Mouse (Mus musculus) left cerebral cortex, adult 2 months (tissue): ENCODE data around the gene Hist4h4. TPM values are rescaled to one million over a fixed set of nuclear protein-coding genes. Genes with fewer than 3 reads are reported as not detected.

ENCODE experiments used
- DNase-seq, 2 experiments: peaks; one replicate each; pipeline ENCODE4 v3.0.0; 2021 to 2022; ENCODE audit warnings: low spot score in 2 of 2, mixed read lengths in 1 of 2; ENCODE audit errors: extremely low spot score in 1 of 2
- H3K27ac ChIP-seq: fragments of 200-600 bp; 2 replicates; pipeline ENCODE4 v1.8.1; 2022
- H3K4me3 ChIP-seq: fragments of 200-600 bp; 2 replicates; pipeline ENCODE4 v1.8.1; 2022
- CTCF ChIP-seq: fragments of 200-600 bp; IDR thresholded peaks from 2 replicates; pipeline ENCODE4 v1.8.1; 2022; ENCODE audit warnings: antibody characterized with exemption, mild to moderate bottlenecking, moderate library complexity
- intact Hi-C: fragments of 180-260 bp; cut with DNase I; formaldehyde crosslinking; loops from one replicate; pipeline ENCODE4 v1.15.1; 2025
- long read RNA-seq, 2 experiments: library from polyadenylated mRNA; stranded (forward); transcript quantifications; one replicate each; pipeline ENCODE4 v2.0.0; 2021; ENCODE audit warnings: borderline mapping rate in 2 of 2
- total RNA-seq, 2 experiments: library from RNA; stranded (reverse); gene quantifications; 2 replicates each; pipeline ENCODE4 v1.2.3; 2021

Hist4h4 gene
- total RNA-seq = 10 to 100 TPM in 1 of 2 experiments, 1 to 10 TPM in 1; 8.2 to 10.4 TPM
- long read RNA-seq, experiment 1 = 0 reads
- long read RNA-seq, experiment 2 = 0 reads

DNA sequence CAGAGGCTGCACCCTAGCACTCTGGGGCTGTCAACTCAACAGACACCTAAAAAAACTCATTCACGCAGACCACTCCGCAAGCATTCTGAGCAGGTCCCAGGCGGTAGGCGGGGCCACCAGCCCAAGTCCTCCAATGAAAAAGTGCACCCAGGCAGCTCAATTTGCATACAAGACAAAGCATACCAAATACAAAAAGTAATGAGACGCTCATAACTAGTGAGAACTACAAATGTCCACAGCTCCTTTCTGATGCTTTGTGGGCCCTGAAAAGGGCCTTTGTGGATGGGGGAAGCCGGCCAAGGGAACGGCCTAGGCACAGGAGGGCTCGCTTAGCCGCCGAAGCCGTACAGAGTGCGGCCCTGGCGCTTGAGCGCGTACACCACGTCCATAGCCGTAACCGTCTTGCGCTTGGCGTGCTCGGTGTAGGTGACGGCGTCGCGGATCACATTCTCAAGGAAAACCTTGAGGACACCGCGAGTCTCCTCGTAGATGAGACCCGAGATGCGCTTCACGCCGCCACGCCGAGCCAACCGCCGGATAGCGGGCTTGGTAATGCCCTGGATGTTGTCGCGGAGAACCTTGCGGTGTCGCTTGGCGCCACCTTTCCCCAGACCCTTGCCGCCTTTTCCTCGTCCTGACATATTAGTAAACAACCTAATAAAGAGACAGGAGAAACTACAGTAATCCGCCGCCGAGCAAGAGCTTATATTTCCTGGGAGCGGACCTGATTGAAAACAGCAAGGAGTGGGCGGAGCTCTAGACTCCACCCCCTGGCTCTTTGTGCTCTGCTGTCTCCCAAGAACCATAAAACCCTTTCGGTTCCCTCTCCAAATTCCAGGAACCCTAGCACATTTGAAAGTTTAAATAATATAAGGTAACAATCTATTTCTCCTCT lies at the start of gene Hist4h4:
Gene Hist4h4, minus strand, starts transcription at position 677 of the 895 bp plus-strand sequence.
- DNase-seq = peak; percentile 97 to 99
- H3K4me3 ChIP-seq = peak within 1 kb of the TSS; percentile 72
- intact Hi-C loops = loop anchor here (1.0 kb wide), 1 partner anchor 23 kb away; the partner anchor contains the start of gene BC049715
- H3K27ac ChIP-seq = peak within 1 kb of the TSS; percentile 100
- no peak for TF ChIP-seq CTCF

GRCm38 (mm10) chr6:136852762-136853161 lies 48.5 kb upstream of the Hist4h4 start:
- intact Hi-C loops = loop anchor here (2.0 to 10.0 kb wide), 2 partner anchors 18 to 322 kb away; partner anchors contain the start of genes Rerg and Smco3
- TF ChIP-seq CTCF = no peak
- H3K27ac ChIP-seq = no peak overlapping the region

DNA sequence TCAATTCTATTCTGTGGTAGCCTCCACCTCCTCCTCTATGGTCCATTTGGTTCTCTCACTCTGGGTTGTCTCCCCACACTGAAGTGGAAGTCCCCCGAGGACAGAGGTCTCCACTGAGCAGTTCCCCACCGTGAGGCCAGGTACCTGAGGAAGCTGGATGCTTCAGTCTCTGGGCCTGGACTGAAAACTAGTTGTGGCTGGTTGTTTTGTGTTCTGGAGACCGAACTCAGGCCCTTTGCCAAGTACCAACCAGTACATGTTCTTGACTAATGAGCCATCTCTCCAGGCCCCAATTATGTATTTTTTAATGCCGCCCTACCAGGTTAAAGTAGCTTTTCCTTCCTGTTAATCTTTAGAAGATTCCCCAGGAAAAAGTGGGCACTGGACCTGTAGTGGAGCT lies 48.1 kb upstream of the Hist4h4 start:
- Histone ChIP-seq H3K4me3 (no peak overlapping the region), H3K27ac (no peak overlapping the region)
- TF ChIP-seq CTCF = no peak
- intact Hi-C loops = loop anchor here (2.0 to 10.0 kb wide), 2 partner anchors 18 to 322 kb away; partner anchors contain the start of genes Rerg and Smco3
- no peak for DNase-seq

More at GRCm38 (mm10) chr6:136852762-136853161, 48.5 kb upstream of the Hist4h4 start:
- DNase-seq = no peak
- H3K4me3 ChIP-seq = no peak overlapping the region

GRCm38 (mm10) chr6:136850267-136850666 lies 46.1 kb upstream of the Hist4h4 start:
- no peak for DNase-seq
- intact Hi-C loops = loop anchor here (10.0 kb wide), 1 partner anchor 325 kb away; the partner anchor contains the start of gene Rerg

DNA sequence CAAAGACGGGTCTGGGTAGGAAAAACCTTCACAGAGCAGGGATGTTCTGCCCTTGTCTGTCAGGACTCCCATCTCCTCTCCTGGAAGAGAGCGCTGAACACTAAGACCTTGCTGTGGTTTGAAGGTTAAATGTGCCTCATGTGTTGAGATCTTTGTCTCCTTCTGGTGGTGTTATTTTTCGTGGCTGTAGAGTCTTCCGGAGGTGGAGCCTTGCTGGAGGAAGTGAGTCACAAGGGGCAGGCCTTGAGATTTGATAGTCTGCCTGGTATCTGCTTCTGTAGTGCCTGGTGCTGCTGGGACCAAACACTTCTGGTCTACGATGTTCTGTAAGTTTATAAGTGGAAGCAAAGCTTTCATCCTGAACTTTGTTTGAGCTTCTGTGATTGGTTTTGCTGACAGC lies 44.8 kb upstream of the Hist4h4 start:
- H3K27ac ChIP-seq = no peak overlapping the region
- intact Hi-C loops = no loop called here
- H3K4me3 ChIP-seq = no peak overlapping the region
- no peak for TF ChIP-seq CTCF
- no peak for DNase-seq

More at GRCm38 (mm10) chr6:136850267-136850666, 46.1 kb upstream of the Hist4h4 start:
- Histone ChIP-seq H3K4me3 (no peak overlapping the region), H3K27ac (no peak overlapping the region)
- no peak for TF ChIP-seq CTCF

DNA sequence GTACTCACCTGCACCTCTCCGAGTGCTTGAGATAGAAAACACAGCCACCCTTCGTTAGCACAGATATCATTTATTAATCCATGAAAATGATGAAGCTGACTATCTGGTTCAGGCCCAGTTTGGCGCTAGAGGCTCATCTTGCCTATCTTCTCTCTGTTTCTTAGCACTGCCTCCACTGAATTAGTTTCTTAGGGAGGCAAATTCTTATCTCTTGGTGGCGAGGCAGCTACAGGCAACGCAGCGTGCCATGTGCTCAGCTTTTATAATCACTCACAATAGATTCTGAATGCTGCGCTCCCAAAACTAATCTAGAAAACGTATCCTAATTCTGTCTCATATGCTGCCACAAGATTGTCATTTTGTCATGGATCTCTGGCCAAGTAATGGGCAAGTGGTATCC lies 44.2 kb upstream of the Hist4h4 start:
- intact Hi-C loops = no loop called here
- TF ChIP-seq CTCF = no peak
- Histone ChIP-seq H3K4me3 (no peak overlapping the region), H3K27ac (no peak overlapping the region)
- no peak for DNase-seq

GRCm38 (mm10) chr6:136847790-136848189 lies 43.6 kb upstream of the Hist4h4 start:
- peak; percentile 66 for TF ChIP-seq CTCF
- H3K4me3 ChIP-seq = no peak overlapping the region
- DNase-seq = peak; percentile 29 to 36
- intact Hi-C loops = no loop called here
- no peak overlapping the region for H3K27ac ChIP-seq

DNA sequence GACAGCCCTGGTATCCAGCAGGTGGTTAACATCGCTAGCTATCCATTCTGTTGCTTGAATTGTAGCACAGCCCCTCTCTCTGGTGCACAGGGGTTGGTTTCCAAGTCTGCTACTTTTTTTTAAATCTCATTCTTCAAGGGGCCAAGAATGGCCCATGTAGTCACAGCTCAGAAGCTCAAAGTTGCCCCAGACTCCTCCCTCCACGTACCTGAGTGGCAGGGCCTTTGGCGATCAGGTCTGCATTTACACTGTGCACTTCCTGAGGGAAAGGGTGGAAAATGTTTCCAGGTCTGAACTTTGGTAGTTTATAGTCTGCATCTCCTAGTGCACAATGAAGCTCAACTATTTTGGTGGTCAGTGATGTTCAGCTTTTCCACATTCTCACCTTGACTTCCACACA lies 43.1 kb upstream of the Hist4h4 start:
- no peak overlapping the region for H3K27ac ChIP-seq
- TF ChIP-seq CTCF = no peak
- no peak overlapping the region for H3K4me3 ChIP-seq
- DNase-seq = no peak
- intact Hi-C loops = no loop called here

DNA sequence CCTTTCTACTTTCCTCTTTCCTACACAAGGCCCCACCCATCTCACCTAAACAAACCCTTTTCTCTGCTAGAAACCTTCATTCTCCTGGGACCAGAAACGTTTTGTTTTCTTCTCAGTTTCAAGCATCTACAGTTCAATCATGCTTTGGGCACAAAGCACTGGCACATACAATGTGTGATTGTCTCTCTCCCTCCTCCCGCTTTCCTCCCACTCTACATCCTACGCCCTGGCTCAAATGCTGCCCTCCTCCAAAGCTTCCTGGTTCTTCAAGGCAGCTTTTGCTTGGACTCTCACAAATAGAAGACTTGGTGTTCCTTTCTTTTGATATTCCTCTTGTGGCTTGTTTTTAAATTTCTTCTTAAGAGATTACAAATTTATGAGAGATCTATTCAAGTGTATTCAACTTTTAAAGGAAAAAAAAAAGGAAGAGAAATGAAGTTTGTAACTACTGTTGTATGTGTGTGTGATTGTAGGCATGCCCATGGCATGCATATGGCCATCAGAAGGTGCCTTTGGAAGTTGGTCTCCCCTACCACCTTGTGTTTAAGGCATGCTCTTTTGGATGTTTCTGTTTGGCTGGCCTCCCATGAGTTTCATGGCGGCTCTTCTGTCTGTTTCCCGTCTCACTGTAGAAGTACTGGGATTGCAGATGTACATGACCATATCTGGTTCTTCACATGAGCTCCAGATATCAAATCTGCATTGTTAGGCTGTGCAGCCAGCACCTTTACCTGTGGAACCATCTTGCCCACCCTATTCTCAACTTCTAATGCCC lies 41.7 kb upstream of the Hist4h4 start:
- TF ChIP-seq CTCF = no peak
- Histone ChIP-seq H3K27ac (peak overlapping the region; percentile 63), H3K4me3 (no peak overlapping the region)
- no peak for DNase-seq
- intact Hi-C loops = no loop called here

DNA sequence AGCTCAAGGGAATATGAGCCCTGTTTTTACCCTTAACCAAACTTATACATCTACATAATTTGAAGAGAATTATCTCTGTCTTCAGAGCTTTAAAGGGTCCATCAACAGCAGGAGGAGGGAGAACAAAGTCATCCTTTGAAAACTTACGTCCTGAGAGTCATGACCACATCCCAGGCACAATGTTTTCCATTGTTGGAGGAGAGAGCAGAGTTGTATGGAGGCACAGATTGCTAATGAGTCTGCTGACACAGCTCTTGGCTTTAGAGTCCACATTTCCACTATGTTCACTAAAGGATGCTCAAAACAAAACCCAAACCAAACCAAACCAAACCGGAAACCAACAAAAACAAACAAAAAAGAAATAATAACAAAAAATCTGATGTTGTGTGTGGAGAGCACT lies 40.7 kb upstream of the Hist4h4 start:
- DNase-seq = no peak
- intact Hi-C loops = no loop called here
- no peak for TF ChIP-seq CTCF
- H3K27ac ChIP-seq = no peak overlapping the region; the same call in 1 of the 2 replicates
- no peak overlapping the region for H3K4me3 ChIP-seq

GRCm38 (mm10) chr6:136837323-136837722 lies 33.1 kb upstream of the Hist4h4 start:
- intact Hi-C loops = no loop called here
- no peak for TF ChIP-seq CTCF
- no peak overlapping the region for H3K4me3 ChIP-seq
- DNase-seq = no peak
- H3K27ac ChIP-seq = no peak overlapping the region
